Mouse (Mus musculus): Measurements from ENCODE around the gene Gramd4. TPM values are rescaled to one million over a fixed set of nuclear protein-coding genes. Genes with fewer than 3 reads are reported as not detected.

Gene Gramd4
- polyA plus RNA-seq, 1 experiment from 2014 or later: 6.3 TPM

DNA sequence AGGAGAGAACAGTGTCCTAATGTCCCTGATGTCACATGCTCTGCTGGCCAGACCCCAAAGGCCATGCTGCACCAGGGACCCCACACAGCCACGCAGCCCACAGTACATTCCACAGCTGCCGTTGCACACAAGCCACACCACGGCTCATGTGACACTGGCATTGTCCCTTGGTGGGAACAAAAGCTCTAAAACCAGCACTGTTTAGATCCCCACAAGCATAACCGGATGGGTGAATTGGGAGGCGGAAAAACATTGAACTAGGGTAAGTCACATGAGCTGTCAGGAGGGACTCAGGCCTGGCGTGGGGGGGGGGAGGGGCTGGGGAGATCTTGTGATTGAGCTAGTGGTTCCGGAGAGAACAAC lies 111.0 kb downstream of the Gramd4 start:
- WGBS (ENCODE audit: insufficient replicate concordance): 44% methylated on average over 7 of the region's 7 CpGs
- Histone ChIP-seq H3K9me3 (replicated peaks) (no peaks in the 10 kb centered on the region), H3K27ac (replicated peaks) (no peak overlapping the region), H3K4me3 (replicated peaks) (no peak overlapping the region), H3K36me3 (replicated peaks) (no peaks in the 10 kb centered on the region), H3K4me2 (no peak overlapping the region), H3K4me1 (replicated peaks) (0 out of 2 replicates have a peak, but pooled peaks cover 3% of the 10 kb centered on the region), H3K27me3 (no peaks in the 10 kb centered on the region), H3K9ac (no peak overlapping the region)
- ATAC-seq (ENCODE audit: insufficient read depth): peak; percentile 23; the same call in 1 of the 2 replicates

DNA sequence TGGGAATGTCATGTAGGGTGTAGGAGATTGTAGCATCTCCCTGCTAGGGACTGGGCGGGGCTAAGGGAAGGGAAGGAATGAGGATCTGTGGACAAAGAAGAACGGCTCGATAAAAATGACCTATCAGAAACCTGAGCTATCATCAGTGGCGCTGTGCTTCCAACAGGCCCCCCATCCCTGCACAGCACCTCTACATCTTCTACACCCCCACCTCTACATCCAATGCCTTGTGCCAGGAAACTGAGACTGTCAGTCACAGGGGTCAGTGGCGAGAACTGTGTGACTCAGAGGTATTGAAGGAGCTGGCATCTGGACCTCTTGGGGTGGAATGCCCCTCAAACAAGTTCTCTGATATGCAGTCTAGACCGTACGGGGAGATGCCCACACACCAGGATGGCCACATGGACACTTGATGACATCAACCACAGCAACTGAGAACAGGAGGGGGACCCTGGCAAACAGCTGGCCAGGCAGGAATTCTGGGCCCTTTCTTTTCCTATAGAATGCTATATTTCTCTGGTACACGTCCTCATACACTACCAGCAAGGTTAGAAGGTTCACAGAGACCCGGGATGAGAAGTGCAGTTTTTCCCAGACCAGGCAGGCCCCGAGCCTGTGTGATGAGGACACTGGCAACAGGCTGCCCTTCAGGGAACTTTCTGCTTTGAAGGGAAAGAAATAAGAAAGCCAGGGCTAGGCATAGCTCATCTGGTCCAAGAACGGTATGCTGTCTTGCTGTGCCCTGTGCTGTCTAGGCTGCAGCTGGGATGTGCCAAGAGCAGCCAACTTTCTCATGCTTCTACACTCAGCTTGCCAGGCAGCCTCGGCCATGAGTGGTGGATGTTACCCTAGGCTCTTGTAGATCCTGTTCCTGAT lies 111.7 kb downstream of the Gramd4 start:
- no peak for ATAC-seq (ENCODE audit: insufficient read depth)
- Histone ChIP-seq H3K4me2 (no peak overlapping the region), H3K9me3 (replicated peaks) (no peaks in the 10 kb centered on the region), H3K27ac (replicated peaks) (0 out of 2 replicates have a peak overlapping the region, but pooled peaks have one; percentile 45), H3K36me3 (replicated peaks) (no peaks in the 10 kb centered on the region), H3K9ac (no peak overlapping the region), H3K4me3 (replicated peaks) (no peak overlapping the region), H3K27me3 (no peaks in the 10 kb centered on the region), H3K4me1 (replicated peaks) (0 out of 2 replicates have a peak, but pooled peaks cover 10% of the 10 kb centered on the region)
- WGBS (ENCODE audit: insufficient replicate concordance): 57% methylated on average over 12 of the region's 12 CpGs

DNA sequence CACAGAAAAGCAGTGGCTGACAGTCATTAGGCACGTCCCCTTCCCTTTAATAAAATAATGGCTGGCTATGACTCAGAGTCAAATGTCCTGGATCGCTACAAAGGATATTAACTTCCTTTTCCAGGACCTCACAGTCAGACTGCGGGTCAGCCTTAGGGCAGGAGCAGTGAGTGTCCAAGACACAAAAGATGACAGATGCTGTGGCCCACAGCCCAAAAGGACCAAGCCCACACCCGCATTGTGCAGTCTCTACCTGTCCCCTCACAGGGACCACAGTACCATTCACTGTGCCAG lies 112.3 kb downstream of the Gramd4 start:
- H3K4me3 ChIP-seq (replicated peaks): no peak overlapping the region
- no peak overlapping the region for H3K4me2 ChIP-seq
- no peaks in the 10 kb centered on the region for H3K27me3 ChIP-seq
- no peak for ATAC-seq (ENCODE audit: insufficient read depth)
- 0 out of 2 replicates have a peak overlapping the region, but pooled peaks have one; percentile 45 for H3K27ac ChIP-seq (replicated peaks)
- no peaks in the 10 kb centered on the region for H3K9me3 ChIP-seq (replicated peaks)
- 60% methylated on average over 4 of the region's 4 CpGs for WGBS (ENCODE audit: insufficient replicate concordance)
- no peak overlapping the region for H3K9ac ChIP-seq
- H3K4me1 ChIP-seq (replicated peaks): peaks cover 12% of the 10 kb centered on the region; the same call in 1 of the 2 replicates
- no peaks in the 10 kb centered on the region for H3K36me3 ChIP-seq (replicated peaks)

DNA sequence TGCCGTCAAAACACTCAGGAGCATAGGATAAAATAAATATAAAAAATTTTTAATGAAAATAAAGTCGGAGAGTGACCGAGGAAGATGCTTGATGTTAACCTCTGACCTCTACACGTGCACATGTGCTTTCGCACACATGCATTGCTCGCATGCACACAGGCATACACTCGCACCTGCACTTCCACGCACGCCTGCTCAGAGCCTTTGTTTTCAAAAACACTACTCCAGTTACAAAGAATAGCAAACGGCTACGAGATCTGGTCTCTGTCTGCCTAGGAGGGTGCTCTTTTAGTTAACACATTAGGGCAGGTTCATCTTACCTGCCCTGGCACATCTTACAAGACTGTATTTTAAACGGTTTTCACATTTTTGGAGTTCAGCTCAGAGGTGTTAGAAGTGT lies 113.8 kb downstream of the Gramd4 start:
- 74% methylated on average over 12 of the region's 12 CpGs for WGBS (ENCODE audit: insufficient replicate concordance)
- Histone ChIP-seq H3K27ac (replicated peaks) (no peak overlapping the region), H3K9me3 (replicated peaks) (no peaks in the 10 kb centered on the region), H3K36me3 (replicated peaks) (no peaks in the 10 kb centered on the region), H3K27me3 (no peaks in the 10 kb centered on the region), H3K4me3 (replicated peaks) (no peak overlapping the region), H3K4me2 (no peak overlapping the region), H3K4me1 (replicated peaks) (peaks cover 22% of the 10 kb centered on the region; the same call in 1 of the 2 replicates), H3K9ac (no peak overlapping the region)
- no peak for ATAC-seq (ENCODE audit: insufficient read depth)

DNA sequence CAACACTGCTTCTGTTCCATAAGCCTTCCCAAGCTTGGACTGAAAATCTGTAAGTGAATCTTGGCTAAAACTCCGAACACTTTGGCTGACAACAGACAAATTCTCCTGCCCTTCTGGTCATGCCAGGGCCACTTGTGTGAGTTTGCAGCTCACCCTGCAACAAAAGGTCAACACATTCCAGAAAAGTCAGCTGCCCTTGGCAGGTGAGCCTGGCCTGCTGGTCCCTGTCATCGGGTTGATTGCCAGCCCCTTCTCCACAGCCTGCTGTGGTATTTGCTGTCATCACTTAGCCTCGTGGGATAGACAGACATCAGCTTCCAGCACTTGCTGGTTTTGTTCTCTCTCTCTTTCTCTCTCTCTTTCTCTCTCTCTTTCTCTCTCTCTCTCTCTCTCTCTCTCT lies 114.6 kb downstream of the Gramd4 start:
- Histone ChIP-seq H3K4me2 (no peak overlapping the region), H3K4me1 (replicated peaks) (peaks cover 22% of the 10 kb centered on the region), H3K9ac (no peak overlapping the region), H3K9me3 (replicated peaks) (no peaks in the 10 kb centered on the region), H3K36me3 (replicated peaks) (no peaks in the 10 kb centered on the region), H3K27ac (replicated peaks) (no peak overlapping the region), H3K4me3 (replicated peaks) (no peak overlapping the region), H3K27me3 (no peaks in the 10 kb centered on the region)
- no peak for ATAC-seq (ENCODE audit: insufficient read depth)
- 50% methylated on average over 3 of the region's 3 CpGs for WGBS (ENCODE audit: insufficient replicate concordance)

DNA sequence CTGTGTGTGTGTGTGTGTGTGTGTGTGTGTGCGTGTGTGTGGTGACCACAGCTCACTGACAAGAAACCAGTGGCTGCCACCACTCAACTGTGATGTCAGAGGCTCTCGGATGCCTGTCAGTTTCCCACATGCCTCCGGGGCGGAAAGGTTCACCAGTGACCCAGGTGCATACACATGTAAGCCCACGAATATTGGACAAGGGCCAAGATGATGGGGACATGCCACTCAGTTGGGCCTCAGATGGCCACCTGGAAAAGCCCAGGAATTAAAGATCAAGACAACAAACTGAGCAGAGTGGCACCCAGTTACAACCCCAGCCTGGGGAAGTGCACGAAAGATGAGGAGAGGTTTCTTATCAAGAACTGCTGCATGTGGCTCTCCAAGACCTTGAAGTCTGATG lies 115.0 kb downstream of the Gramd4 start:
- Histone ChIP-seq H3K36me3 (replicated peaks) (no peaks in the 10 kb centered on the region), H3K9me3 (replicated peaks) (no peaks in the 10 kb centered on the region), H3K9ac (no peak overlapping the region), H3K4me3 (replicated peaks) (no peak overlapping the region), H3K27me3 (no peaks in the 10 kb centered on the region), H3K4me2 (no peak overlapping the region), H3K27ac (replicated peaks) (no peak overlapping the region), H3K4me1 (replicated peaks) (peaks cover 22% of the 10 kb centered on the region)
- WGBS (ENCODE audit: insufficient replicate concordance): 51% methylated on average over 6 of the region's 6 CpGs
- ATAC-seq (ENCODE audit: insufficient read depth): no peak

DNA sequence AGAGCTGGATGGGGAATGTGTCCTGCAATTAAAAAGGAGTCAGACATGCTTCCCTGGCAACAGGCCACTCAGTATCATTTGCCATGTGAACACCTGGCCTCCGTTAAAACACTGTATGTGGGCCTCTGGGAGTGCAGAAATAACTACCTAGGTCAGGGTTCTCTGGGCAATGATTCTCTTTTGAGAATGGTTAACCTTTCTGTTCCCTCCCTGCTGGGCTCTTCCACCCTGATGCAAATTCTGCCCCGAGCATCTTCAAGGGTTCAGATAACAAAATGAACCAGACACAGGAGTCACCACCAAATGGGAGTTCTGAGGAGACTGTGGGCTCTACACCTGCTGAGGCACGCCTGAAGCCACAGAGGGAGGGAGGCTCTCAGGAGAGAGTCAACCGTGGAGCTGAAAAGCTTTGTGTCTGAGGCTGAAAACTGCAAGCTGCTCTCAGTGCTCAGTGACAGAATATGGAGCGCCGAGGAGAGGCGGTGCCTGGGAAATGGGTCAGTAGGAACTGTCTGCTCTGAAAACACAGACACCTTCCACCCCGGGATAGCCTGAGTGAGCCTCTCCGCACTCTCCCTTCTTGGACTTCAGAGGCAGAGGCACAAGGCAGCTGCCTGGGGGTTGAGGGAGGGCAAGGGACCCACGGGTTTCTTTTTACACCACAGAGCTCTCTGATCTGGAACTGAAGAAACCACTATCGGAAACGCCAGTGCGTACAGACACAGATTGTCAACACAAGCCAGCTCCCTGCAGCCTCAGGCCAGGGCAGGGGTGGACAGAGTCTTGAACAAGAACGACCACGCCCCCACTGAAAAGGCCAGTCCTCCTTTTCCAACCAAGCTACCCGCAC lies 115.9 kb downstream of the Gramd4 start:
- H3K27me3 ChIP-seq: no peaks in the 10 kb centered on the region
- H3K27ac ChIP-seq (replicated peaks): no peak overlapping the region
- 31% methylated on average over 16 of the region's 16 CpGs for WGBS (ENCODE audit: insufficient replicate concordance)
- H3K4me3 ChIP-seq (replicated peaks): no peak overlapping the region
- H3K4me2 ChIP-seq: no peak overlapping the region
- H3K36me3 ChIP-seq (replicated peaks): no peaks in the 10 kb centered on the region
- H3K4me1 ChIP-seq (replicated peaks): peaks cover 22% of the 10 kb centered on the region
- ATAC-seq (ENCODE audit: insufficient read depth): no peak
- no peak overlapping the region for H3K9ac ChIP-seq
- H3K9me3 ChIP-seq (replicated peaks): no peaks in the 10 kb centered on the region

DNA sequence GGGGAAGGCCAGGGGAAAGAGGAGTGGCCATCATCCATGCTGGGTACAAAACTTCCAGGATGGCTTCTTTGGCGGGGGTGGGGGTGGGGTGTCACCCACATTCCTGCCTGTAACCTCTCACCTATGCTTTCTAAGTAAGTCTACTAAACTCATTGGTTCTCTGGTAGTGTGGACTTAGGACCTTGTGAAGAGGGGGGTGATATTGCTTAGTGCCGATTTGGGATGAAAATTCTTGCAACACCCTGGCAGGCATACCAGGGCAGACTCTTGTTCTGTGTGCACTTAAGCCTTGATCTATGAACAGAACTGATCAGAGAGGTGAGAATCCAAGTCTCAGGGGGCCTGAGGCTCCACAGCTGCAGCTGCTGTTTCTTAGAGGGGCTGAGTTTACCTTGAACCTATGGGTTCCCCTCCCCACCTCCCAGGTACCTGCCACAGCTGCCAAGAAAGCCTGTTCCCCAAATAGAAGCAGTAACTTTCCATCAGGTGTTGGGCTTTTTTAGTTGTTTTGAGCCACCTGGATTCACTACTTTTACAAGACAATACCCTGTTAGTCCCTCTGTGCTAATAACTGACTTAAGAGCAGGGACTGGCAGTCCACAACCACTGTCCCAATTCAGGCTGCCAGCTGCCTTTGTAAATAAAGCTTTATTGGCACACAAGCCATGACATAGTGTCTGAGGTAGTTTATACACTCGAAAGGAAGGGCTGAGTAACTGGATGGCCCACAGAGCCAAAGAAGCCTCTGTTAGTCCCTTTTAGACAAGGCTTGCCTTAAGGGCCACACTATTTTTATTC lies 118.0 kb downstream of the Gramd4 start:
- WGBS (ENCODE audit: insufficient replicate concordance): 57% methylated on average over 3 of the region's 3 CpGs
- no peak overlapping the region for H3K27ac ChIP-seq (replicated peaks)
- 0 out of 2 replicates have a peak, but pooled peaks have one; percentile 28 for ATAC-seq (ENCODE audit: insufficient read depth)

DNA sequence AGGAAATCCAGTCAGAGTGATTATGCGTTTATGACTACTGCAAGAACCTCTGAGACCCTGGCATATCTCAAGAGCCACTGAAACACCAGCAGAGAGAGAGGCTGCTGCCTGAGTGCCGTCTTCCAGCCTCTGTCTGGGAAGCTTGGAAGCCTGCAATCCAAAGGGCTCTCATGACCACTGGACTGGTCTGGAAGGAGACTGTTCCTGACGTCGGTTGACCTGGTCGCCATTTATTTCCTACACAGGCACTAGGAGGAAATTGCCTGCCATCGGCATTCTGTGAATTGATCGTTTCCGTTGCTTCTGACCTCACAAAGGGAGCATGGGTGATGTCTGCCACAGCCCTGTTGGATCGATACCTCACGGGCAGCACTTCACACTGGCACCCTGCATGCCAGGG lies 118.7 kb downstream of the Gramd4 start:
- Histone ChIP-seq H3K4me3 (replicated peaks) (no peak overlapping the region), H3K9me3 (replicated peaks) (no peaks in the 10 kb centered on the region), H3K36me3 (replicated peaks) (no peaks in the 10 kb centered on the region), H3K4me1 (replicated peaks) (peaks cover 26% of the 10 kb centered on the region), H3K27ac (replicated peaks) (no peak overlapping the region), H3K9ac (no peak overlapping the region), H3K27me3 (no peaks in the 10 kb centered on the region), H3K4me2 (no peak overlapping the region)
- no peak for ATAC-seq (ENCODE audit: insufficient read depth)
- 69% methylated on average over 10 of the region's 10 CpGs for WGBS (ENCODE audit: insufficient replicate concordance)

More for the DNA sequence above, 118.0 kb downstream of the Gramd4 start:
- no peak overlapping the region for H3K4me2 ChIP-seq
- no peaks in the 10 kb centered on the region for H3K9me3 ChIP-seq (replicated peaks)
- no peak overlapping the region for H3K9ac ChIP-seq
- no peaks in the 10 kb centered on the region for H3K36me3 ChIP-seq (replicated peaks)
- no peak overlapping the region for H3K4me3 ChIP-seq (replicated peaks)
- no peaks in the 10 kb centered on the region for H3K27me3 ChIP-seq
- H3K4me1 ChIP-seq (replicated peaks): peaks cover 26% of the 10 kb centered on the region

DNA sequence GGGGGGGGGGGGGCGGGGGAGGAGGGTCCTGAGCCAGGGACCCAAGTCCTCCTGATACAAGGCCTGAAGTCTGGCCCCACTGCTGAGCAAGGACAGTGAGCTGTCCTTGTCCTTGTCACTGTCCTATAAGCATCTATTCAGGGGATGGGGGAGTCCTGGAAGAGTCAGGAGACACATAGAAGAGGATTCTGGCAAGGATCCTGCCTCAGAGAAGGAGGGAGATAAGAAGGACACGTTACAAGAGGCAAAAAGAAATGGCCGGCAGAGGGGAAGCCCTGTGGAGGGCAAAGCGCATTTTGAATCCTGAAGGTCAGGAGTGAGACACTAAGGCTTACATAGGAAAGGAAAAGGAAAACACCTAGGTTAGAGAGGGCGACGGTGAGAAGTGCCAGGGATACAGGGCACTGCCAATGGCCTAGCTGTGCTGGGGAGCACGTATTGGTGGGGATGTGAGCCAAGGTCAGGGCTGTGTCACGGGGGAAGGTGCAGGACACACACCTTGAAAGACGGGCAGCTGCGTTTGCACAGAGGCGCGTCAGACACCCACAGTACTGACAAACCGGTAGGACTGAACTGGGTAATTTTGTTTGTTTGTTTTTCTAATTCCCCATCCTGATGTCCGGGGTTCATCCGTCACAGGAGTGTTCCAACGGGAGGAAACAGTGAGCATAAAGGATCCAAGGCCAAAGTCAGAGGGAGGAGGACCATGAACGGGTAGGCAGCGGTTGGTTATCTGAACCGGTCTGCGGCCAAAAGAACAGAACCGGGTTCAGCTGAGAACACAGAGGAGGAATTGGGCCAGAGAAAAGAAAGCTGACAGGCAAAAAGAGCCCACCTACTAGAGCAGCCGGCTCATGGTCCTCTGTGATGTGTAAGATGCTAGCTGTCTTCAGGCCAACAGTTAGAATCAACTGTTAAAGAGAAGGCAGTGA lies 119.5 kb downstream of the Gramd4 start:
- no peak overlapping the region for H3K4me3 ChIP-seq (replicated peaks)
- ATAC-seq (ENCODE audit: insufficient read depth): no peak
- H3K4me1 ChIP-seq (replicated peaks): peaks cover 29% of the 10 kb centered on the region
- no peaks in the 10 kb centered on the region for H3K9me3 ChIP-seq (replicated peaks)
- no peak overlapping the region for H3K4me2 ChIP-seq
- no peaks in the 10 kb centered on the region for H3K36me3 ChIP-seq (replicated peaks)
- no peak overlapping the region for H3K27ac ChIP-seq (replicated peaks)
- no peaks in the 10 kb centered on the region for H3K27me3 ChIP-seq
- no peak overlapping the region for H3K9ac ChIP-seq
- WGBS (ENCODE audit: insufficient replicate concordance): 66% methylated on average over 22 of the region's 22 CpGs

All from liver, embryonic 15.5 days (tissue).